ENCODE assay signal across 22 mouse cellular contexts in genomic region chr2:61545666-61546065, GRCm38 (mm10).
"Had no signal": no experiment of that assay in that cellular context is flagged by ENCODE, and none has a peak within 500 bp of the region (broad histone marks: within the 10 kb centered on the region; RNA-seq: fewer than 3 reads in every experiment).

No protein-coding gene starts in this region.

- H3K27me3 ChIP-seq: lung, embryonic 15.5 days; midbrain, embryonic 12.5 days; neural tube, embryonic 13.5 days; neural tube, embryonic 15.5 days had no signal

- DNase-seq: liver, postnatal 0 days; lung, adult 2 months; lung, postnatal 14 days; lung, postnatal 36 days; midbrain, embryonic 14.5 days; retina, postnatal 1 day; right cerebral cortex, adult 18-20 months; right cerebral cortex, postnatal 25 days; right cerebral cortex, postnatal 4 days; spleen, adult 18-20 months; thymus, adult 18-20 months; thymus, postnatal 14 days; thymus, postnatal 36 days had no signal

- ATAC-seq: liver, postnatal 0 days; lung, postnatal 0 days; midbrain, embryonic 16.5 days had no signal

- H3K27ac ChIP-seq: lung, embryonic 15.5 days; macrophage; midbrain, embryonic 10.5 days; midbrain, embryonic 12.5 days; neural tube, embryonic 13.5 days; neural tube, embryonic 15.5 days had no signal

- H3K36me3 ChIP-seq: lung, embryonic 15.5 days; midbrain, embryonic 10.5 days; midbrain, embryonic 12.5 days; neural tube, embryonic 13.5 days; neural tube, embryonic 15.5 days had no signal

- H3K4me1 ChIP-seq: lung, embryonic 15.5 days; midbrain, embryonic 10.5 days; midbrain, embryonic 12.5 days; neural tube, embryonic 13.5 days; neural tube, embryonic 15.5 days had no signal

- H3K9me3 ChIP-seq: lung, embryonic 15.5 days; midbrain, embryonic 10.5 days; midbrain, embryonic 12.5 days; neural tube, embryonic 13.5 days; neural tube, embryonic 15.5 days had no signal

- H3K4me3 ChIP-seq: lung, embryonic 15.5 days; midbrain, embryonic 10.5 days; midbrain, embryonic 12.5 days; myocyte; neural tube, embryonic 13.5 days; neural tube, embryonic 15.5 days had no signal
